Mouse (Mus musculus): ENCODE results near the gene Podnl1. TPM values are rescaled to one million over a fixed set of nuclear protein-coding genes. Genes with fewer than 3 reads are reported as not detected.
A peak's percentile ranks its signal among the peaks of the same experiment; 100 is the strongest.

The Podnl1 gene
- polyA plus RNA-seq, 1 experiment: not detected

- WGBS: 91% methylated on average over 4 of the region's 4 CpGs
- H3K4me1 ChIP-seq (ENCODE audit: control insufficient read depth, insufficient read depth, low read length): peaks cover 6% of the 10 kb centered on the region
- no peak overlapping the region for H3K27ac ChIP-seq (ENCODE audit: insufficient read depth, low read depth, low read length)
- no peak for TF ChIP-seq POLR2A (IDR thresholded peaks at IDR 0.05; ENCODE audit: insufficient read depth, low read depth, low read length)
- TF ChIP-seq CTCF (IDR thresholded peaks at IDR 0.05; ENCODE audit: insufficient read depth, low read depth, low read length): no peak
- no peak overlapping the region for H3K4me3 ChIP-seq (ENCODE audit: insufficient read depth, low read depth, low read length)
Measured at GRCm38 (mm10) chr8:84140838-84141237, 15.0 kb downstream of the Podnl1 start.

- Histone ChIP-seq H3K27ac (ENCODE audit: insufficient read depth, low read depth, low read length) (no peak overlapping the region), H3K4me3 (ENCODE audit: insufficient read depth, low read depth, low read length) (no peak overlapping the region), H3K4me1 (ENCODE audit: control insufficient read depth, insufficient read depth, low read length) (peaks cover 25% of the 10 kb centered on the region)
- 66% methylated on average over 8 of the region's 8 CpGs for WGBS
- TF ChIP-seq CTCF (IDR thresholded peaks at IDR 0.05; ENCODE audit: insufficient read depth, low read depth, low read length): no peak
- no peak for TF ChIP-seq POLR2A (IDR thresholded peaks at IDR 0.05; ENCODE audit: insufficient read depth, low read depth, low read length)
Measured at GRCm38 (mm10) chr8:84144636-84145245, 19.0 kb downstream of the Podnl1 start.

GRCm38 (mm10) chr8:84147324-84147766 is 21.6 kb downstream of the Podnl1 start:
- 9% methylated on average over 14 of the region's 14 CpGs for WGBS
- TF ChIP-seq POLR2A (IDR thresholded peaks at IDR 0.05; ENCODE audit: insufficient read depth, low read depth, low read length) (no peak), CTCF (IDR thresholded peaks at IDR 0.05; ENCODE audit: insufficient read depth, low read depth, low read length) (no peak)
- Histone ChIP-seq H3K27ac (ENCODE audit: insufficient read depth, low read depth, low read length) (0 out of 2 replicates have a peak overlapping the region, but pooled peaks have one; percentile 19), H3K4me3 (ENCODE audit: insufficient read depth, low read depth, low read length) (peak overlapping the region; percentile 69), H3K4me1 (ENCODE audit: control insufficient read depth, insufficient read depth, low read length) (peaks cover 25% of the 10 kb centered on the region)

GRCm38 (mm10) chr8:84147769-84148530 is 22.2 kb downstream of the Podnl1 start, which contains the start of the genes Cc2d1a and 4930432K21Rik:
Gene Cc2d1a (minus strand): TSS chr8:84147936.
Gene 4930432K21Rik (plus strand): TSS chr8:84148025.
- TF ChIP-seq CTCF (IDR thresholded peaks at IDR 0.05; ENCODE audit: insufficient read depth, low read depth, low read length) (no peak), POLR2A (IDR thresholded peaks at IDR 0.05; ENCODE audit: insufficient read depth, low read depth, low read length) (peak; percentile 79)
- peak within 1 kb of the TSS; percentile 69 for H3K4me3 ChIP-seq (ENCODE audit: insufficient read depth, low read depth, low read length)
- 10% methylated on average over 49 of the region's 49 CpGs for WGBS
- peaks cover 25% of the 10 kb centered on the region for H3K4me1 ChIP-seq (ENCODE audit: control insufficient read depth, insufficient read depth, low read length)
- H3K27ac ChIP-seq (ENCODE audit: insufficient read depth, low read depth, low read length): peak within 1 kb of the TSS; percentile 19; the same call in 1 of the 2 replicates

- Histone ChIP-seq H3K4me3 (ENCODE audit: insufficient read depth, low read depth, low read length) (0 out of 2 replicates have a peak overlapping the region, but pooled peaks have one; percentile 69), H3K27ac (ENCODE audit: insufficient read depth, low read depth, low read length) (no peak overlapping the region), H3K4me1 (ENCODE audit: control insufficient read depth, insufficient read depth, low read length) (peaks cover 25% of the 10 kb centered on the region)
- WGBS: 81% methylated on average over 5 of the region's 5 CpGs
- TF ChIP-seq CTCF (IDR thresholded peaks at IDR 0.05; ENCODE audit: insufficient read depth, low read depth, low read length): no peak
- TF ChIP-seq POLR2A (IDR thresholded peaks at IDR 0.05; ENCODE audit: insufficient read depth, low read depth, low read length): no peak
Measured at GRCm38 (mm10) chr8:84148531-84148850, 22.7 kb downstream of the Podnl1 start.

- peaks cover 25% of the 10 kb centered on the region for H3K4me1 ChIP-seq (ENCODE audit: control insufficient read depth, insufficient read depth, low read length)
- TF ChIP-seq POLR2A (IDR thresholded peaks at IDR 0.05; ENCODE audit: insufficient read depth, low read depth, low read length): no peak
- no peak for TF ChIP-seq CTCF (IDR thresholded peaks at IDR 0.05; ENCODE audit: insufficient read depth, low read depth, low read length)
- no peak overlapping the region for H3K27ac ChIP-seq (ENCODE audit: insufficient read depth, low read depth, low read length)
- H3K4me3 ChIP-seq (ENCODE audit: insufficient read depth, low read depth, low read length): no peak overlapping the region
- 81% methylated on average over 3 of the region's 3 CpGs for WGBS
Measured at GRCm38 (mm10) chr8:84149181-84149580, 23.4 kb downstream of the Podnl1 start.

- H3K27ac ChIP-seq (ENCODE audit: insufficient read depth, low read depth, low read length): no peak overlapping the region
- WGBS: 98% methylated on average over 4 of the region's 4 CpGs
- H3K4me3 ChIP-seq (ENCODE audit: insufficient read depth, low read depth, low read length): no peak overlapping the region
- H3K4me1 ChIP-seq (ENCODE audit: control insufficient read depth, insufficient read depth, low read length): no peaks in the 10 kb centered on the region
- no peak for TF ChIP-seq CTCF (IDR thresholded peaks at IDR 0.05; ENCODE audit: insufficient read depth, low read depth, low read length)
- no peak for TF ChIP-seq POLR2A (IDR thresholded peaks at IDR 0.05; ENCODE audit: insufficient read depth, low read depth, low read length)
Measured at GRCm38 (mm10) chr8:84157620-84158019, 31.8 kb downstream of the Podnl1 start.

GRCm38 (mm10) chr8:84167696-84168095 is 41.9 kb downstream of the Podnl1 start:
- TF ChIP-seq CTCF (IDR thresholded peaks at IDR 0.05; ENCODE audit: insufficient read depth, low read depth, low read length) (no peak), POLR2A (IDR thresholded peaks at IDR 0.05; ENCODE audit: insufficient read depth, low read depth, low read length) (no peak)
- Histone ChIP-seq H3K4me3 (ENCODE audit: insufficient read depth, low read depth, low read length) (no peak overlapping the region), H3K27ac (ENCODE audit: insufficient read depth, low read depth, low read length) (no peak overlapping the region), H3K4me1 (ENCODE audit: control insufficient read depth, insufficient read depth, low read length) (no peaks in the 10 kb centered on the region)
- 96% methylated on average over 2 of the region's 2 CpGs for WGBS

GRCm38 (mm10) chr8:84170096-84170495 is 44.3 kb downstream of the Podnl1 start:
- no peak overlapping the region for H3K27ac ChIP-seq (ENCODE audit: insufficient read depth, low read depth, low read length)
- WGBS: 64% methylated on average over 5 of the region's 5 CpGs
- H3K4me1 ChIP-seq (ENCODE audit: control insufficient read depth, insufficient read depth, low read length): no peaks in the 10 kb centered on the region
- TF ChIP-seq CTCF (IDR thresholded peaks at IDR 0.05; ENCODE audit: insufficient read depth, low read depth, low read length): no peak
- TF ChIP-seq POLR2A (IDR thresholded peaks at IDR 0.05; ENCODE audit: insufficient read depth, low read depth, low read length): no peak
- H3K4me3 ChIP-seq (ENCODE audit: insufficient read depth, low read depth, low read length): no peak overlapping the region

Measured in olfactory bulb, adult 2 months (tissue).